Mouse (Mus musculus) layer of hippocampus, postnatal 14 days (tissue): ENCODE data around the gene Fam210b. TPM values are rescaled to one million over a fixed set of nuclear protein-coding genes. Genes with fewer than 3 reads are reported as not detected.
"Not testable (repeated sequence)": the region's sequence is repeated elsewhere in the genome, so short reads cannot be mapped to it uniquely, and the experiment has no call there.

Experiments
- DNase-seq, 2 experiments: peaks; one replicate each; pipeline ENCODE4 v3.0.0; 2021 to 2022; ENCODE audit warnings: low spot score in 2 of 2, mixed read lengths in 1 of 2
- long read RNA-seq, 2 experiments: library from polyadenylated mRNA; stranded (forward); transcript quantifications; one replicate each; pipeline ENCODE4 v2.0.0; 2021
- total RNA-seq, 2 experiments: library from RNA; stranded (reverse); gene quantifications; 2 replicates each; pipeline ENCODE4 v1.2.3; 2021

Gene Fam210b
- 10 to 100 TPM; 24.9 TPM for total RNA-seq
- long read RNA-seq, experiment 1, transcript Fam210b-201 (3 exons, 3,617 nt) = major isoform, 10 of 10 reads
- long read RNA-seq, experiment 1, partial matches to known transcripts = 0 of 10 reads
- long read RNA-seq, experiment 1, other reads (novel, unspliced or antisense) = 0 of 10 reads
- long read RNA-seq, experiment 2, transcript Fam210b-201 (3 exons, 3,617 nt) = major isoform, 19 of 26 reads
- long read RNA-seq, experiment 2, partial matches to known transcripts = 1 of 26 reads
- long read RNA-seq, experiment 2, other reads (novel, unspliced or antisense) = 6 of 26 reads

DNA sequence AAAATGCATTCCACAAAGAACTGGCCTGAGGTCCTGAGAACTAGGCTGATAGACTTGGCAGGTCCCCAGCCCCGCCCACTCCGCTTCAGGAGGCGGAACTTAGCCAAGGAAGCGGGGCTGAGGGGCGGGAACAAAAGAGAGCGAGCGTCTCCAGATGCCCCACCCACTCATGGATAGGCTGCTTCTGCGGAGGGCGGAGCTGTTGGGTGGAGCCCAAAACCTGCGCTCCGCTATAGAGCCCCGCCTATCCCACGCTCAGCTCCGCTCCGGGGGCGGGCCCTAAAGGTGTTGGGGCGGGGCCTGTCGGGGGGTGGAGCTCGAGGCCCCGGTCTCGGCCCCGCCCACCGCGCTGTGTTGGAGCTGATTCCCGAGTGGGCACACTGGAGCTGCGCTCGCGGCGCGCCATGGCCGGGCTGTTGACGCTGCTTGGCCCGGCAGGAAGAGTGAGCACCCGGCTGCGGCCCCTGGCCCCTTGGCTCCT, at the start of gene Fam210b:
Gene Fam210b, plus strand, starts transcription at position 308 of the 481 bp plus-strand sequence.
- peak; percentile 89 to 96 for DNase-seq

DNA sequence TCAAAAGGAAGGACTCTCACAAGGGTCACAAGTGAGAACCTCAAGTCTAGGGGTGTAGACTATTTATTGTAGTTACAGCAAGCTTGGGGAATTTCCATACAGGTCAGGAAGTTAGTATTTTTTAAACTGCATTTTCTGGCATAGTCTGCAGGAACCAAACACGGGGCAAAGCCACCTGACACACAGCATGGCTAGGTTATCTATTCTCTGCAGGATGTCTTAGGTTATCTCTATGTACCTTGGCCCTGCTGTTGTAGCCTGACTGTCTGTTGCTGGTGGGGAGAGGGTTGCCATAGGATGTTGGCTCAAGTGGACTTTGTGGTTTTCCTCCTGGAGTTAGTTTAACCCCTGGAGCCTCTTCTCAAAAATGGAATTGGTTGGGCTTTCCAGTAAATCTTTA, 47.3 kb upstream of the Fam210b start:
- no peak for DNase-seq

DNA sequence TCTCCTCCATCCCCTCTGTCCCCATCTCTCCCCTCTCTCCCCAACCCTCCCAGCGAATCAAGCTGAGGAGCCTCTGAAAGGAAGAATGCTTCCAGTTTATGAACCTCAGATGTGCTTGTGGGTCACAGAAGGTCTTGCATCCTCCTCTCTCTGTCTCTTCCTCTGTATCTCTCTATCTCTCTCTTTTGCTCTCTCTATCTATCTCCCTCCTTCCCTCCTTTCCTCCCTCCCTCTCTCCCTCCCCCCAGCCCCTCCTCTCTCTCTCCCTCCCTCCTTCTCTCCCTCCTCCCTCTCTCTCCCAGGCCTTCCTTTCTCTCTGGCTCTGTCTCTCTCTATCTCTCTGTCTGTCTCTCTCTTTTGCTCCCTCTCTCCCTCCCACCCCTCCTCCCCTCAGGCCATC, 46.8 kb upstream of the Fam210b start:
- DNase-seq = no peak

- DNase-seq = no peak
Measured at GRCm38 (mm10) chr2:172299126-172299921, 46.0 kb upstream of the Fam210b start.

GRCm38 (mm10) chr2:172302396-172302795, 43.0 kb upstream of the Fam210b start:
- no peak for DNase-seq

DNA sequence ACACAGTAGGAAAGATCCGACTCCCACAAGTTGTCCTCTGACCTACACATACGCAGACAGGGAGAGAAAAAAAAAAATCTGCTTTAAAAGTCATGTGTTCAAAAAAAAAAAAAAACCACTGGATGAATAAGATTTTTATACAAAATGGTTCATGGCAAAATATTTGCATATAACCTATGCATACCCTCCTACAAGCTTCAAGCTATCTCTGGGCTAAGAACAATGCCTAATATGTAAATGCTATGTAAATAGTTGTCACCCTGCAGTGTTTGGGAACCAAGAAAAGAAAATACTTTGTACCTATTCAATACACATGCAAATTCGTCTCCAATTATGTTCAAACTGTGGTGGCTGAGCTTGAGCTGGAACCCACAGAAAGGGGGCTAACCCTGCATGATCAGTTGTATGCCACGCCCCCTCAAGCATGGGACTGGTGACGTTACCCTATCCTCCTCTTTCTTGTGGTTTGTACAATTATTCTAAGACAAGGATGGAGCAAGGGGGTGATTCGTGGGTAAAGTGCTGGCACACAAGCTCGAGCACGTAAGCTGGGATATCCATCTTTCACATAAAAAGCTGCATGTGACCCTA, 41.2 kb upstream of the Fam210b start:
- no peak for DNase-seq

GRCm38 (mm10) chr2:172305546-172305945, 39.8 kb upstream of the Fam210b start:
- DNase-seq = not testable (repeated sequence)

GRCm38 (mm10) chr2:172306544-172306943, 38.8 kb upstream of the Fam210b start:
- DNase-seq = no peak

GRCm38 (mm10) chr2:172311731-172312130, 33.6 kb upstream of the Fam210b start:
- no peak for DNase-seq

DNA sequence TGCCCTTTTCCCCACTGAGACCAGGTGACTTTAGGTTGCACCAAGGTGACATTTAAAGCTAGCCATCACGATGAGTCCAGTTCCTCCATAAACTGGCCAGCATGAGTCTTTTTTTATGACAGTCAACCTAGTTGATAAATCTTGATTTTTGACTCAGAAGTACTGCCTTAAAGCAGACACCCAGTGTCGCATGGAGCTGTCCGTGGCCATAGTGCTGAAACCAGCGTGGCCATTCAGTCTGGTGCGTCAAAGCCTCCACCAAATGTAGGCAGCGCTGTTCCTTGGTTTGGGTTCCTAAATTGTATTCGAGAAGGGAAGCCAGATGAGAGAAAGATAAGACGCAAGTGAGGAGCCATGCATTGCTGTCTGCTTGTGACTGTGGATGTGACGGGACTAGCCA, 24.5 kb upstream of the Fam210b start:
- no peak for DNase-seq

GRCm38 (mm10) chr2:172328248-172328647, 17.1 kb upstream of the Fam210b start:
- DNase-seq = no peak

- DNase-seq = peak; percentile 76 to 85
Measured at GRCm38 (mm10) chr2:172329179-172329578, 16.2 kb upstream of the Fam210b start.

GRCm38 (mm10) chr2:172338206-172338942, 7.0 kb upstream of the Fam210b start:
- DNase-seq = no peak

DNA sequence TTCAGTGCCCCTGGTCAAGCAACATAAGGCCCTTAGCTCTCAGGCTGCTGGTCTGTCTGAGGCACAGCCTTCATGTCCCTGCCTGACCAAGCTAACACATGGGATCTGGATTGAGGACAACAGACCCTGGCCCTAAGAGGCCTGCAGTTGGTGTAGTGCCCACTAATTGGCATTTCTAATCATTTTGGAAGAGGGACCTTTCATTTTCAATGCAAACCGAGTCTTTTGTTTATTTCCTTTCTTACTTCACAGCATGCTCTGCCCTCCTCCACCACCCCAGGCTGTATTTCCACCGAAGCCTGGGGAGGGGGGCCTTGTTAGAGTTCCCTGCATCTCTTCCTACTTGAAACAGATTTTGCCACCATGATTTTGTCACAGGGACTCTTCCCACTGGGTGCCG, 4.4 kb upstream of the Fam210b start:
- no peak for DNase-seq

GRCm38 (mm10) chr2:172341606-172342005, 3.8 kb upstream of the Fam210b start:
- no peak for DNase-seq

DNA sequence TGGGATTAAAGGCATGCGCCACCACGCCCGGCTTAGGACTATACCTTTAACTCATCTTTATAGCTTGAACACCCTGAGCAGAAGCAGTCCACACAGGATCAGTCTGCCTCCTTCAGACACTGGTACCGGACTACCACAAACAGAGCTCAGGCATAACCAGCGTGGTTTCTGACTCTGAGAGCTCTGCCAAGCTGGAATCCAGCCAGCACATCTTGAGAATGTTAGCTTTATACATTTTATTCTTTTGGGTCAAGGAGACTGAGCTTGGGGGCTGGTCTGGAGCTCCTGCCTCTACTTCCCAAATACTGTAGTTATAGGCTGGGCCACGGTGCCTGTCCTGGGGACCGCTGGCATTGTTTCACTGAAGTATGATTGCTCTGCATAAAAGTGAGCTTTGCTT, 1.6 kb upstream of the Fam210b start:
- no peak for DNase-seq

- no peak for DNase-seq
Measured at GRCm38 (mm10) chr2:172344669-172345068, 696 bp upstream of the Fam210b start.

DNA sequence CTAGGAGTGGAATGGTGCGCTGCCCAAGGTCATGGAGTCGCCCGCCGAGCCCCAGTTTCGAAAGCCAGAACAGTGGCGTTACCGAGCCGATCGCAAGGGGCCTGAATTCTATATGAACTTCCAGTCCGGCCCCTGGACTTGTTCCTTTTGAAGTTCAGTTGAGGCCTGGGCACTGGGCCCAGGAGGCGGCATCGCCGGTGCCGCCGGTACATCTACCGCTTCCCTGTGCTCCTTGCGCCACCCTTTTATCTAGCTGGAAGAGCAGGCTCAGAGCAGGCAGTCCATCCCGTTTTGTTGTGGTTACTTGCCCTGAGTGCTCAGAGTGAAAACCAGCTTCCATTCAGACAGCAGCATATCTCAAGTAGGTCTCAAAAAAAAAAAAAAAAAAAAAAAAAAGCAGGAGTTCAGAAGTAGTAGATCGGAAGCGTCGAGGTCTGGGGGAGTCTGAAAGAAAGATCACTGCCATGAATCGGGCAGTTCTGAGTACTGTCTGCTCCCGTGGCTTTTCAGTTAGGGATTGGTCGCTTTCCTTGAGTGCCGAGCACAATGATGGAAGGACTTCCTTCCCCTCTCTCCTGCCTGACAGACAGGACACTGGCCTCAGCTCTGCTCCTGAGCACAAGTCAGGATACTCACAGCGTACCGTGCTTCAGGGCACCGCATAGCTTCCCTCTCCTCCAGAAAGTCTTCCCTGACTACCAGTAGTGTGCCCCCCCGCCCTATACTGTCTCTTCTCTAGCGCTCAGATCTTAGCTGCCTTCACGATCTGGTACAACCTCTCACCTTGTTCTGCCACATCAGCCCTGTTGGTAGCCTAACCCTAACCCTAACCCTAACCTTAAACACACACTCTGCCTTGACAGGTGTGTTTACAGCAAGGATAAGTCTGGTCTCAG, 917 bp downstream of the Fam210b start:
- DNase-seq = no peak

DNA sequence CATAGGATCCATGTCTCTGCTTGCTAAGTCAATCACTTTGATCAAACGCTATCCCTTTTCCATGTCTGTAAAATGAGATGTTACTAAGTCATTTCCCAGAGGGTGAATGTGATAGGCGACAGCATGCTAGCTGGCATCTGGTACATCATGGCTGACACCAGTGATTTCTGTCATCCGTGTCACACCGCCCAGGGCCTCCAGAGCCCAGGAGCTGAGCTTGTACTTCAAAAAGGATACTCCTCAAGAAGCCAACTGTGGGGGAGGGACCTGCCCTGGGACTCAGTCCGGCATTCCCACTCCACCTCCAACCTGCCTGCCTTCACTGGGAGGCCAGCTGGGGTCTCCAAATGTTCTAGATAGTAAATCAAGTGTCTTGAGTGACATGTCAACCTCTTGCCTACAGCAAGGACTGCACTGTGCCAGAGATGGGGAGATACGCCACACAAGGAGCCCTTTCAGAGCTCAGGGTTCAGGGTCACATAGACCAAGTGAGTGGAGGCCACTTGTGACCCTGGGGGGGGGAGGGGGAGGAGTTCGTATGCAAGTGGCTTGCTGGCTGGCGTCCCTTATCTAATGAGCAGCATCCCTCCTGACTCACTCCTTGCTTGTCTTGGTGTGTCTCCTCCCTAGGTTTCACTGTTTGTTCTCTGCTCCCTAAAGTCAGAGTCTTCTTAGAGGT, 1.7 kb downstream of the Fam210b start:
- DNase-seq = no peak
